Mouse (Mus musculus): ENCODE results near the gene Vim. TPM values are rescaled to one million over a fixed set of nuclear protein-coding genes. Genes with fewer than 3 reads are reported as not detected.

Gene Vim
- polyA plus RNA-seq, 2 experiments = 70.8 to 98.0 TPM

DNA sequence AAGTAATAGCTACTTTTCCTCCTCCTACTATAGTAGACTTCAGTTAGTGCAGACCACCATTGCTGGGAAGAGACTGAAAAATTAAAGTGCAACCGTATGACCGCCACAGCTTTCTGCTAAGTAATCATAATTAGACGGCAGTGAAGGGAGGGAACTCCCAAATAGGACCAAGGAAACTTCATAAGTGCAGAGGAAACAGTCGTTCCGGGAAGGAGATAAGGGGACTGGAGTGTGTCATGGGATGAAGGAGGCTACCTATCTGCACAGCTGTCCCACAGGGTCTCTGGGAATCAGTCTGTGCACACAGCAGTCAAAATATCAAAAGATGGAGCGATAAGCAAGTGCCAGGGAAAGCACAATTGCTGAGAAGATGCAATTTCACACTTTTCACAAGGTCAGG lies 43.1 kb upstream of the Vim start:
- no peak for TF ChIP-seq CTCF (IDR thresholded peaks at IDR 0.05; ENCODE audit: low read depth)
- Histone ChIP-seq H3K4me3 (ENCODE audit: insufficient read depth in 1 of 2, low read depth in 2 of 2, low read length in 2 of 2) (no peak overlapping the region), H3K27ac (no peak overlapping the region), H3K4me1 (replicated peaks; ENCODE audit: control insufficient read depth in 2 of 2, insufficient read depth in 2 of 2, low read length in 1 of 2) (peaks cover 11 to 26% of the 10 kb centered on the region in 2 experiments), H3K4me2 (ENCODE audit: low read depth) (no peak overlapping the region), H3K36me3 (replicated peaks; ENCODE audit: control insufficient read depth, insufficient read depth, low read depth) (no peaks in the 10 kb centered on the region), H3K27me3 (ENCODE audit: control insufficient read depth, insufficient read depth, low read length) (no peaks in the 10 kb centered on the region), H3K9me3 (ENCODE audit: control insufficient read depth, low read length) (no peaks in the 10 kb centered on the region), H3K9ac (replicated peaks) (no peak overlapping the region)
- DNase-seq (ENCODE audit: low read depth in 3 of 3, low spot score in 3 of 3) (no peak), ATAC-seq (ENCODE audit: insufficient read depth) (no peak)
- WGBS (ENCODE audit: insufficient replicate concordance) = 67% methylated on average over 6 of the region's 6 CpGs

DNA sequence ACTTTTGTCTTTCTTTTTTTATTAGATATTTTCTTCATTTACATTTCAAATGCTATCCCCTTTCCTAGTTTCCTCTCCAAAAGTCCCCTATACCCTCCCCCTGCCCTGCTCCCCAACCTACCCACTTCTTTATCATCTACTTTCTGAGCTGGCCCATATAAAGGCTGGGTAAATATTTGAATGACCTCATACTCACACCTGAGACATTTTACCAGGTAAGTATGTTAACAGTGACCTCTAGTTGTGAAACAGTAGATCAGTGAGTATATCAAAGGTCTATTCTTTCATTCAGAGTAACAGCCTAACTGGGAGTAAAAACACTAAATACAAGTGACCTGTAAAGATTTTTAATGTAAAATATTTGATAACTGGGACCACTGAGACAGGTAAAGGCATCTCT lies 37.0 kb upstream of the Vim start:
- TF ChIP-seq EP300 (IDR thresholded peaks at IDR 0.05; ENCODE audit: low read depth) (no peak), CTCF (IDR thresholded peaks at IDR 0.05; ENCODE audit: low read depth) (no peak)

DNA sequence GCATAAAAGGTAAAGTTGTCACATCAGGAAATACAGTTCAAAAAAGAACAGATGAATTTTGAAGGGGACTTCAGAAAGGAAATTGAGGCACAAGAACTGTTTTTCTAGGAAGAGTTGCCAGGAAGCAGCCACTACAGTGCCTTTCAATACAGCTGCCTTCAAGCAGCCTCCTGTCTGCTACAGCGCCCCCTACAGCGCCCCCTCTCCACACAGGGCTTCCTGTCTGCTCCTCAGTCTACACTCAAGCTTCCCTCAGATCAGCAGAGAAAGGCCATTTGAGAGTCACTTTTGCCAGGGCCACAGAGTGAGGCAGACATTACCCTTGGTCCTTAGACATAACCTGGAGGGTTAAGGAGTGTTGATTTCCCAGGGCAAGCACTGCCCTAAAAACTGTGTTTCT lies 36.0 kb upstream of the Vim start:
- Histone ChIP-seq H3K9ac (replicated peaks) (no peak overlapping the region), H3K27ac (no peak overlapping the region), H3K4me2 (ENCODE audit: low read depth) (no peak overlapping the region)

More for the DNA sequence above, 37.0 kb upstream of the Vim start:
- no peak overlapping the region for H3K27ac ChIP-seq
- H3K9ac ChIP-seq (replicated peaks) = no peak overlapping the region
- H3K36me3 ChIP-seq (replicated peaks; ENCODE audit: control insufficient read depth, insufficient read depth, low read depth) = no peaks in the 10 kb centered on the region
- H3K4me2 ChIP-seq (ENCODE audit: low read depth) = no peak overlapping the region
- DNase-seq (ENCODE audit: low read depth in 3 of 3, low spot score in 3 of 3) (no peak), ATAC-seq (ENCODE audit: insufficient read depth) (no peak)
- no peaks in the 10 kb centered on the region for H3K9me3 ChIP-seq (ENCODE audit: control insufficient read depth, low read length)
- peaks cover 2 to 26% of the 10 kb centered on the region in 2 experiments; a peak in 3 of 4 replicates for H3K4me1 ChIP-seq (replicated peaks; ENCODE audit: control insufficient read depth in 2 of 2, insufficient read depth in 2 of 2, low read length in 1 of 2)
- H3K4me3 ChIP-seq (ENCODE audit: insufficient read depth in 1 of 2, low read depth in 2 of 2, low read length in 2 of 2) = no peak overlapping the region
- H3K27me3 ChIP-seq (ENCODE audit: control insufficient read depth, insufficient read depth, low read length) = no peaks in the 10 kb centered on the region

DNA sequence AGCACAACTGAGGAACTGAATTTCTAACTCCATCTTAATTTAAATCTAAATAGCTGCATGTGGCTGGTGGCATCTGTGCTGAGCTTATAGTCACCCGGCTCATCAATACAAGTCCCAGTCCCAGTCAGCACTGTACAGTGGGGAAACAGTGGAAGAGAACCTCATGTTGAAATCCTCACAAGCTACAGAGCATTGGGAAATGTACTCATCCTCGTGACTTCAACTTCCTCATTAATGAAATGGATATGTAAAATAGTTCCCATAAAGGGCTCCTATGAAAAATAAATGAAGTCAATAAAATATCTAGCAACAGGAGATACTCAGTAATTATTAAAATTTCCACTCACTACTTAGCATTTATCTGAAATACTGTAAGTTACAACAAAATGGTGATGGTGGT lies 35.5 kb upstream of the Vim start:
- no peak for TF ChIP-seq CTCF (IDR thresholded peaks at IDR 0.05; ENCODE audit: low read depth)
- TF ChIP-seq EP300 (IDR thresholded peaks at IDR 0.05; ENCODE audit: low read depth) = no peak
- no peaks in the 10 kb centered on the region for H3K9me3 ChIP-seq (ENCODE audit: control insufficient read depth, low read length)
- WGBS (ENCODE audit: insufficient replicate concordance) = 66% methylated on average over 2 of the region's 2 CpGs
- H3K9ac ChIP-seq (replicated peaks) = no peak overlapping the region
- no peak overlapping the region for H3K27ac ChIP-seq
- DNase-seq (ENCODE audit: low read depth in 3 of 3, low spot score in 3 of 3) (no peak), ATAC-seq (ENCODE audit: insufficient read depth) (no peak)
- H3K4me3 ChIP-seq (ENCODE audit: insufficient read depth in 1 of 2, low read depth in 2 of 2, low read length in 2 of 2) = no peak overlapping the region
- H3K36me3 ChIP-seq (replicated peaks; ENCODE audit: control insufficient read depth, insufficient read depth, low read depth) = no peaks in the 10 kb centered on the region
- no peak overlapping the region for H3K4me2 ChIP-seq (ENCODE audit: low read depth)
- peaks cover 2 to 27% of the 10 kb centered on the region in 2 experiments; a peak in 3 of 4 replicates for H3K4me1 ChIP-seq (replicated peaks; ENCODE audit: control insufficient read depth in 2 of 2, insufficient read depth in 2 of 2, low read length in 1 of 2)
- H3K27me3 ChIP-seq (ENCODE audit: control insufficient read depth, insufficient read depth, low read length) = no peaks in the 10 kb centered on the region

More for the DNA sequence above, 36.0 kb upstream of the Vim start:
- Histone ChIP-seq H3K4me1 (replicated peaks; ENCODE audit: control insufficient read depth in 2 of 2, insufficient read depth in 2 of 2, low read length in 1 of 2) (peaks cover 2 to 27% of the 10 kb centered on the region in 2 experiments; a peak in 3 of 4 replicates), H3K36me3 (replicated peaks; ENCODE audit: control insufficient read depth, insufficient read depth, low read depth) (no peaks in the 10 kb centered on the region), H3K4me3 (ENCODE audit: insufficient read depth in 1 of 2, low read depth in 2 of 2, low read length in 2 of 2) (no peak overlapping the region), H3K27me3 (ENCODE audit: control insufficient read depth, insufficient read depth, low read length) (no peaks in the 10 kb centered on the region), H3K9me3 (ENCODE audit: control insufficient read depth, low read length) (no peaks in the 10 kb centered on the region)
- ATAC-seq (ENCODE audit: insufficient read depth) (peak; percentile 55; the same call in 1 of the 2 replicates), DNase-seq (ENCODE audit: low read depth in 3 of 3, low spot score in 3 of 3) (no peak)
- 25% methylated on average over 2 of the region's 2 CpGs for WGBS (ENCODE audit: insufficient replicate concordance)
- TF ChIP-seq EP300 (IDR thresholded peaks at IDR 0.05; ENCODE audit: low read depth) (no peak), CTCF (IDR thresholded peaks at IDR 0.05; ENCODE audit: low read depth) (peak; percentile 76)

DNA sequence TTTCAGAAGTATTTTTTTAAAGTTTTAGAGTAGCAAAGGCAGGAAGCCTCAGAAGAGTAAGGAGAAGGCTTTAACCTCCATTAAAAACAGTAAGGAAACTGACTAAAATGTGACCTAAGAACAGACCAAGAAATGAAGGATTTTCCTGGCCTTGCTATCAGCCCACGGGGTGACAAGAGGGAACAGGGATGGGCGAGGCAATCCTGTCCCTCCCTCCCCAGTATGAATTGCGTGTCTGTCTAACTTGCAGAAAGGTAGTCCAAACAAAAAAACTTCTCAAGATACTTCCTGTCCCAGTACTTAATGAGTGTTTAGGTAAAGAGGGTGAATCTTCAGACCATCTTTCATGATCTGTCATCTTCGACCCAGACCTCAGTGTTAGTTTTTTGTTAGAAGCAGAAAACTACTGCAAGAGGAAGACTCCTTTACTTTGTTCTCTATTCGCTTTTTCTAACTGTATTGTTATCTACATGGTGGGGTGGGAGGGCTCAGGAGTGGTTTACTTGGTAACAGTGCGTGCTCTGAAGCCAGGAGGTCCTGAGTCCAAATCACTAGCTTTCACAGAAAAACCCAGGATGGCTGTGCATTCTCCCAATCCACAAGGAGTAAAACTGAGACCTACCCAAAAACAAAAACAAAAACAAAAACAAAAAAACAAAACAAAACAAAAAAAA lies 34.9 kb upstream of the Vim start:
- DNase-seq (ENCODE audit: low read depth in 3 of 3, low spot score in 3 of 3) = no peak
- Histone ChIP-seq H3K4me1 (replicated peaks; ENCODE audit: control insufficient read depth in 2 of 2, insufficient read depth in 2 of 2, low read length in 1 of 2) (peaks cover 2 to 30% of the 10 kb centered on the region in 2 experiments; a peak in 3 of 4 replicates), H3K36me3 (replicated peaks; ENCODE audit: control insufficient read depth, insufficient read depth, low read depth) (no peaks in the 10 kb centered on the region), H3K27ac (peak overlapping the region; percentile 7; the same call in 1 of the 2 replicates), H3K9me3 (ENCODE audit: control insufficient read depth, low read length) (no peaks in the 10 kb centered on the region), H3K9ac (replicated peaks) (peak overlapping the region; percentile 2), H3K27me3 (ENCODE audit: control insufficient read depth, insufficient read depth, low read length) (no peaks in the 10 kb centered on the region), H3K4me2 (ENCODE audit: low read depth) (peak overlapping the region; percentile 40), H3K4me3 (ENCODE audit: insufficient read depth in 1 of 2, low read depth in 2 of 2, low read length in 2 of 2) (no peak overlapping the region)
- ATAC-seq (ENCODE audit: insufficient read depth) = peak; percentile 55; the same call in 1 of the 2 replicates
- TF ChIP-seq CTCF (IDR thresholded peaks at IDR 0.05; ENCODE audit: low read depth) (no peak), EP300 (IDR thresholded peaks at IDR 0.05; ENCODE audit: low read depth) (no peak)
- 10% methylated on average over 6 of the region's 6 CpGs for WGBS (ENCODE audit: insufficient replicate concordance)
